Mouse (Mus musculus): ENCODE measurements at regions not wholly inside any gene's neighbourhood (a gene's known extent, or its start where the extent isn't known, plus 50 kb on each side); places are given as distances from the start of the nearest gene placed in this dataset.

- Histone ChIP-seq H3K4me1 (ENCODE audit: control insufficient read depth, insufficient read depth) (no peaks in the 10 kb centered on the region), H3K4me3 (ENCODE audit: low read depth, low read length) (no peak overlapping the region), H3K27me3 (ENCODE audit: control insufficient read depth, insufficient read depth, low read length) (no peaks in the 10 kb centered on the region), H3K4me2 (ENCODE audit: low read depth, low read length) (no peak overlapping the region), H3K36me3 (replicated peaks; ENCODE audit: control insufficient read depth, insufficient read depth, low read length) (no peaks in the 10 kb centered on the region), H3K27ac (ENCODE audit: low read depth) (no peak overlapping the region), H3K9me3 (replicated peaks; ENCODE audit: control insufficient read depth, low read length) (no peaks in the 10 kb centered on the region), H3K9ac (replicated peaks; ENCODE audit: low read depth, low read length) (no peak overlapping the region)
- no peak for TF ChIP-seq CTCF (IDR thresholded peaks at IDR 0.05; ENCODE audit: low read depth)
- no peak for TF ChIP-seq EP300 (IDR thresholded peaks at IDR 0.05; ENCODE audit: low read depth)
- DNase-seq (ENCODE audit: low spot score): no peak
- no peak for ATAC-seq (ENCODE audit: insufficient read depth, low read depth)
- WGBS: 80% methylated on average over 6 of the region's 6 CpGs
Observed at GRCm38 (mm10) chr12:12147088-12147687, 114.8 kb upstream of the Fam49a start.

- no peak for ATAC-seq (ENCODE audit: insufficient read depth, low read depth)
- DNase-seq (ENCODE audit: low spot score): no peak
- H3K27me3 ChIP-seq (ENCODE audit: control insufficient read depth, insufficient read depth, low read length): no peaks in the 10 kb centered on the region
- no peak overlapping the region for H3K4me2 ChIP-seq (ENCODE audit: low read depth, low read length)
- no peaks in the 10 kb centered on the region for H3K4me1 ChIP-seq (ENCODE audit: control insufficient read depth, insufficient read depth)
- WGBS: 74% methylated on average over 3 of the region's 3 CpGs
- TF ChIP-seq CTCF (IDR thresholded peaks at IDR 0.05; ENCODE audit: low read depth): no peak
- no peak for TF ChIP-seq EP300 (IDR thresholded peaks at IDR 0.05; ENCODE audit: low read depth)
- H3K4me3 ChIP-seq (ENCODE audit: low read depth, low read length): no peak overlapping the region
- no peaks in the 10 kb centered on the region for H3K9me3 ChIP-seq (replicated peaks; ENCODE audit: control insufficient read depth, low read length)
- H3K27ac ChIP-seq (ENCODE audit: low read depth): no peak overlapping the region
- no peak overlapping the region for H3K9ac ChIP-seq (replicated peaks; ENCODE audit: low read depth, low read length)
- no peaks in the 10 kb centered on the region for H3K36me3 ChIP-seq (replicated peaks; ENCODE audit: control insufficient read depth, insufficient read depth, low read length)
Observed at GRCm38 (mm10) chr12:12147847-12148246, 114.1 kb upstream of the Fam49a start.

GRCm38 (mm10) chr12:12148659-12149399 lies 113.1 kb upstream of the Fam49a start:
- TF ChIP-seq CTCF (IDR thresholded peaks at IDR 0.05; ENCODE audit: low read depth): peak; percentile 62
- TF ChIP-seq EP300 (IDR thresholded peaks at IDR 0.05; ENCODE audit: low read depth): no peak
- WGBS: 47% methylated on average over 3 of the region's 3 CpGs
- H3K9ac ChIP-seq (replicated peaks; ENCODE audit: low read depth, low read length): no peak overlapping the region
- DNase-seq (ENCODE audit: low spot score): peak; percentile 45
- H3K4me2 ChIP-seq (ENCODE audit: low read depth, low read length): no peak overlapping the region
- no peaks in the 10 kb centered on the region for H3K9me3 ChIP-seq (replicated peaks; ENCODE audit: control insufficient read depth, low read length)
- H3K27ac ChIP-seq (ENCODE audit: low read depth): no peak overlapping the region
- H3K4me3 ChIP-seq (ENCODE audit: low read depth, low read length): no peak overlapping the region
- ATAC-seq (ENCODE audit: insufficient read depth, low read depth): no peak
- no peaks in the 10 kb centered on the region for H3K27me3 ChIP-seq (ENCODE audit: control insufficient read depth, insufficient read depth, low read length)
- no peaks in the 10 kb centered on the region for H3K36me3 ChIP-seq (replicated peaks; ENCODE audit: control insufficient read depth, insufficient read depth, low read length)
- H3K4me1 ChIP-seq (ENCODE audit: control insufficient read depth, insufficient read depth): no peaks in the 10 kb centered on the region

GRCm38 (mm10) chr12:12164411-12164810 lies 97.5 kb upstream of the Fam49a start:
- H3K4me1 ChIP-seq (ENCODE audit: control insufficient read depth, insufficient read depth): no peaks in the 10 kb centered on the region
- 58% methylated on average over 1 of the region's 1 CpGs for WGBS

GRCm38 (mm10) chr12:12170581-12170980 lies 91.4 kb upstream of the Fam49a start:
- Histone ChIP-seq H3K4me3 (ENCODE audit: low read depth, low read length) (no peak overlapping the region), H3K4me1 (ENCODE audit: control insufficient read depth, insufficient read depth) (no peaks in the 10 kb centered on the region), H3K4me2 (ENCODE audit: low read depth, low read length) (no peak overlapping the region), H3K9ac (replicated peaks; ENCODE audit: low read depth, low read length) (no peak overlapping the region), H3K36me3 (replicated peaks; ENCODE audit: control insufficient read depth, insufficient read depth, low read length) (no peaks in the 10 kb centered on the region), H3K27ac (ENCODE audit: low read depth) (no peak overlapping the region), H3K27me3 (ENCODE audit: control insufficient read depth, insufficient read depth, low read length) (no peaks in the 10 kb centered on the region), H3K9me3 (replicated peaks; ENCODE audit: control insufficient read depth, low read length) (0 out of 2 replicates have a peak, but pooled peaks cover 3% of the 10 kb centered on the region)
- ATAC-seq (ENCODE audit: insufficient read depth, low read depth): no peak
- 78% methylated on average over 2 of the region's 2 CpGs for WGBS
- TF ChIP-seq CTCF (IDR thresholded peaks at IDR 0.05; ENCODE audit: low read depth) (no peak), EP300 (IDR thresholded peaks at IDR 0.05; ENCODE audit: low read depth) (no peak)
- no peak for DNase-seq (ENCODE audit: low spot score)

More at GRCm38 (mm10) chr12:12164411-12164810, 97.5 kb upstream of the Fam49a start:
- H3K9ac ChIP-seq (replicated peaks; ENCODE audit: low read depth, low read length): no peak overlapping the region
- no peak overlapping the region for H3K4me2 ChIP-seq (ENCODE audit: low read depth, low read length)
- 0 out of 2 replicates have a peak, but pooled peaks cover 3% of the 10 kb centered on the region for H3K9me3 ChIP-seq (replicated peaks; ENCODE audit: control insufficient read depth, low read length)
- H3K27me3 ChIP-seq (ENCODE audit: control insufficient read depth, insufficient read depth, low read length): no peaks in the 10 kb centered on the region
- DNase-seq (ENCODE audit: low spot score) (no peak), ATAC-seq (ENCODE audit: insufficient read depth, low read depth) (no peak)
- H3K27ac ChIP-seq (ENCODE audit: low read depth): no peak overlapping the region
- TF ChIP-seq EP300 (IDR thresholded peaks at IDR 0.05; ENCODE audit: low read depth) (no peak), CTCF (IDR thresholded peaks at IDR 0.05; ENCODE audit: low read depth) (no peak)
- H3K4me3 ChIP-seq (ENCODE audit: low read depth, low read length): no peak overlapping the region
- no peaks in the 10 kb centered on the region for H3K36me3 ChIP-seq (replicated peaks; ENCODE audit: control insufficient read depth, insufficient read depth, low read length)
